Comparison of ENCODE assay signal across 20 mouse cellular contexts in genomic region chr10:100560194-100560883, GRCm38 (mm10). TPM values are rescaled to one million over a fixed set of nuclear protein-coding genes. Genes with fewer than 3 reads are reported as not detected.
DNase-seq lines count a peak whose midpoint lies in the region; ATAC-seq and TF ChIP-seq lines count a peak whose summit lies in the region.
"Not testable (repeated sequence)": the region's sequence is repeated elsewhere in the genome, so short reads cannot be mapped to it uniquely, and the experiment has no call there.
"Had no signal": no experiment of that assay in that cellular context is flagged by ENCODE, and none has a peak within 500 bp of the region (broad histone marks: within the 10 kb centered on the region; RNA-seq: fewer than 3 reads in every experiment).

No protein-coding gene starts in this region.

- 53% methylated on average over 3 of the region's 3 CpGs for WGBS in liver, embryonic 12.5 days (ENCODE audit: insufficient replicate concordance)
- WGBS in liver, embryonic 14.5 days (ENCODE audit: insufficient replicate concordance): 39% methylated on average over 3 of the region's 3 CpGs
- WGBS in liver, embryonic 16.5 days (ENCODE audit: insufficient replicate concordance): 61% methylated on average over 3 of the region's 3 CpGs

- TF ChIP-seq CTCF in liver, embryonic 14.5 days (IDR thresholded peaks at IDR 0.05; ENCODE audit: low read depth): not testable (repeated sequence)

- peaks cover 30% of the 10 kb centered on the region for H3K36me3 ChIP-seq in liver, embryonic 12.5 days
- H3K36me3 ChIP-seq in liver, embryonic 14.5 days (replicated peaks; ENCODE audit: control insufficient read depth, insufficient read depth, low read depth); liver, embryonic 16.5 days (ENCODE audit: control insufficient read depth, insufficient read depth): not testable (repeated sequence)

- peak; percentile 77 for TF ChIP-seq EP300 in liver, embryonic 14.5 days (IDR thresholded peaks at IDR 0.05; ENCODE audit: low read depth)

- H3K27me3 ChIP-seq in liver, embryonic 12.5 days (replicated peaks); liver, embryonic 14.5 days (ENCODE audit: control insufficient read depth, insufficient read depth, low read length); liver, embryonic 16.5 days (ENCODE audit: control insufficient read depth, insufficient read depth, low read depth, low read length): not testable (repeated sequence)

- not testable (repeated sequence) for H3K4me3 ChIP-seq in liver, embryonic 12.5 days; liver, embryonic 14.5 days (ENCODE audit: insufficient read depth in 1 of 2, low read depth in 2 of 2, low read length in 2 of 2); liver, embryonic 16.5 days (ENCODE audit: low read depth, low read length)

- not testable (repeated sequence) for H3K9ac ChIP-seq in liver, embryonic 12.5 days; liver, embryonic 14.5 days (replicated peaks); liver, embryonic 16.5 days (ENCODE audit: low read depth, low read length)

- peak overlapping the region; percentile 39 for H3K4me2 ChIP-seq in liver, embryonic 12.5 days
- peak overlapping the region; percentile 52 for H3K4me2 ChIP-seq in liver, embryonic 14.5 days (ENCODE audit: low read depth)
- peak overlapping the region; percentile 30; the same call in 1 of the 2 replicates for H3K4me2 ChIP-seq in liver, embryonic 16.5 days (ENCODE audit: low read depth, low read length)

- H3K27ac ChIP-seq in liver, embryonic 12.5 days: peak overlapping the region; percentile 63
- peak overlapping the region; percentile 76 for H3K27ac ChIP-seq in liver, embryonic 14.5 days
- H3K27ac ChIP-seq in liver, embryonic 16.5 days (ENCODE audit: low read length): peak overlapping the region; percentile 77

- H3K9me3 ChIP-seq in liver, embryonic 12.5 days (replicated peaks); liver, embryonic 14.5 days (ENCODE audit: control insufficient read depth, low read length); liver, embryonic 16.5 days (replicated peaks; ENCODE audit: control insufficient read depth, low read length): not testable (repeated sequence)

- DNase-seq in liver, embryonic 14.5 days (ENCODE audit: low read depth in 3 of 3, low spot score in 3 of 3): peak; percentile 30 to 50 (median 32)

- 0 out of 2 replicates have a peak, but pooled peaks have one; percentile 67 for ATAC-seq in erythroid progenitor cell, adult 5-6 weeks (replicated peaks; ENCODE audit: low FRiP score, poor library complexity, severe bottlenecking)
- peak; percentile 93 for ATAC-seq in liver, embryonic 12.5 days
- ATAC-seq in liver, embryonic 14.5 days (ENCODE audit: insufficient read depth): peak; percentile 90
- peak; percentile 91 for ATAC-seq in liver, embryonic 16.5 days (ENCODE audit: low read depth)

- peaks cover 11% of the 10 kb centered on the region for H3K4me1 ChIP-seq in liver, embryonic 12.5 days
- peaks cover 2 to 10% of the 10 kb centered on the region in 2 experiments for H3K4me1 ChIP-seq in liver, embryonic 14.5 days (replicated peaks; ENCODE audit: control insufficient read depth in 2 of 2, insufficient read depth in 2 of 2, low read length in 1 of 2)
- H3K4me1 ChIP-seq in liver, embryonic 16.5 days (ENCODE audit: control insufficient read depth, low read depth, low read length): not testable (repeated sequence)

RNA-seq across cellular contexts. Expression of gene 4930430F08Rik, which starts 29.9 kb away (rescaled TPM):
- 18.7 and 35.2 TPM in 2 replicates for total RNA-seq in erythroid progenitor cell, adult 5-6 weeks (2015; ENCODE audit: low replicate concordance)
- 50.6 and 71.9 TPM in 2 replicates for total RNA-seq in erythroid progenitor cell, adult 5-6 weeks (2017; ENCODE audit: low replicate concordance)
- 13.5 and 15.2 TPM in 2 replicates for polyA plus RNA-seq in liver, embryonic 12.5 days (2016; fragmentation: Nextera tagmentation; extraction: Ambion mirVana)
- 9.8 and 11.9 TPM in 2 replicates for polyA plus RNA-seq in liver, embryonic 14.5 days (2012; rRNA removed)
- 16.2 and 18.2 TPM in 2 replicates for polyA plus RNA-seq in liver, embryonic 14.5 days (2014; fragmentation: Nextera tagmentation; extraction: Ambion mirVana)
- 13.2 and 14.2 TPM in 2 replicates for polyA plus RNA-seq in liver, embryonic 16.5 days (2015; fragmentation: Nextera tagmentation; extraction: Ambion mirVana)

RNA-seq across cellular contexts. Expression of gene 1700017N19Rik, which starts 29.9 kb away (rescaled TPM):
- not detected in 2 replicates for total RNA-seq in erythroid progenitor cell, adult 5-6 weeks (2015; ENCODE audit: low replicate concordance)
- total RNA-seq in erythroid progenitor cell, adult 5-6 weeks (2017; ENCODE audit: low replicate concordance): not detected in 2 replicates
- polyA plus RNA-seq in liver, embryonic 12.5 days (2016; fragmentation: Nextera tagmentation; extraction: Ambion mirVana): not detected in 2 replicates
- not detected in 2 replicates for polyA plus RNA-seq in liver, embryonic 14.5 days (2012; rRNA removed)
- polyA plus RNA-seq in liver, embryonic 14.5 days (2014; fragmentation: Nextera tagmentation; extraction: Ambion mirVana): not detected in 2 replicates
- not detected in 2 replicates for polyA plus RNA-seq in liver, embryonic 16.5 days (2015; fragmentation: Nextera tagmentation; extraction: Ambion mirVana)
- total RNA-seq: adrenal gland, adult 2 months; adrenal gland, postnatal 10 days; adrenal gland, postnatal 25 days; adrenal gland, postnatal 4 days; ES-E14; MEL had no signal
- polyA plus RNA-seq: adrenal gland, adult 2 months; brain, embryonic 14.5 days; C2C12; cortical plate, adult 2 months; embryonic facial prominence, embryonic 10.5 days; embryonic facial prominence, embryonic 12.5 days; embryonic facial prominence, embryonic 14.5 days; forebrain, embryonic 10.5 days; forebrain, embryonic 12.5 days; forebrain, embryonic 14.5 days; forebrain, embryonic 16.5 days had no signal
